Mouse (Mus musculus) embryo, embryonic 11.5 days (tissue): ENCODE measurements around the gene Olfr1048.
"Not testable (repeated sequence)": the region's sequence is repeated elsewhere in the genome, so short reads cannot be mapped to it uniquely, and the experiment has no call there.

Experiments used
- DNase-seq: peaks from one replicate; pipeline ENCODE4 v3.0.0-alpha.2; 2012; ENCODE audit warnings: low read depth, low spot score

Olfr1048 gene

GRCm38 (mm10) chr2:86240189-86240588 is at the start of gene Olfr1048:
Olfr1048 (minus strand) TSS chr2:86240289.
- DNase-seq = no peak

- DNase-seq = not testable (repeated sequence)
These were observed 38.9 kb upstream of the Olfr1048 start, which contains the start of gene Olfr1051 for GRCm38 (mm10) chr2:86278988-86279387. Olfr1051 (minus strand) TSS chr2:86279088.

DNA sequence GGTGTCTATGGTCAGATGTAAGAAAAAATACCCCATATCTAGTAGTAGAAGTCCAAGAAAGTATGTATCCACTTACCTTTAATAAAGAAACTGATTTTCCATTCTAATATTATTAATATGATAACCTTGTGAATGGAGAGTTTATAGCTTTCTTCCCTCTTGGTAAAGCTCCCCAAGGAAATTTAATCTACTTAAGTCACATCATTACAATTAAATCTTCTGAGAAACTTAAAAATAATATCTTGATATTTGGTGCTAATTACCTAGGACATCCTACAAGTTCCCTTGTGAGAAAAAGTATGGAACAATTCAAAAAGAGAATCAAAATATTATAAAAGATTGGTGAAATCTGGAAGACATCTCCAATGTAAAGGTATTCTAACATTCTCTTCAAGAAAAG is 18.1 kb upstream of the Olfr1048 start, which contains the start of gene Olfr1049:
Gene Olfr1049 (minus strand): TSS at position 101 of the 400 bp plus-strand sequence.
- not testable (repeated sequence) for DNase-seq

GRCm38 (mm10) chr2:86231301-86231700 is 8.8 kb downstream of the Olfr1048 start, which contains the start of gene Olfr1047:
Olfr1047 (minus strand) TSS chr2:86231401.
- no peak for DNase-seq

DNA sequence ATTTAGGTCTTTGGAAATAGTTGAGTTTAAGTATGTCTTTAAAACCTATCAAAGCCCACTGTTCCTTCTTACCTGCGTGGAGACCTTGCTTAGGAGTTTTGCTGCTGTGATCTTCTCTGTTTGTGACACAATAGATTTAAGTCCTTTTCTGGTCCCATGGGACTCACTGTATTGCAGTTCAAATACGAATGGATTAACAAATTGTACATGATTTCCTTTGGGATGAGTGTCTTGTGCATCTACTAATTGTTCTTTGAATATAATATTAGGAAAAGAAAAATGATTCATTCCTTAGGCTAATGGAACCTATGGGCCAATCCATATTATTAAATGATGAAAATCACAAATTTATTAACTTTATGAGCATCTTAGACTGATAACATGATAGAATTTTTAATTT is 20.9 kb downstream of the Olfr1048 start, which contains the start of gene Olfr1046:
Gene Olfr1046 (minus strand): TSS at position 101 of the 400 bp plus-strand sequence.
- no peak for DNase-seq

GRCm38 (mm10) chr2:86202909-86203308 is 37.2 kb downstream of the Olfr1048 start, which contains the start of gene Olfr1045:
Olfr1045 (minus strand) TSS chr2:86203009.
- DNase-seq = no peak

DNA sequence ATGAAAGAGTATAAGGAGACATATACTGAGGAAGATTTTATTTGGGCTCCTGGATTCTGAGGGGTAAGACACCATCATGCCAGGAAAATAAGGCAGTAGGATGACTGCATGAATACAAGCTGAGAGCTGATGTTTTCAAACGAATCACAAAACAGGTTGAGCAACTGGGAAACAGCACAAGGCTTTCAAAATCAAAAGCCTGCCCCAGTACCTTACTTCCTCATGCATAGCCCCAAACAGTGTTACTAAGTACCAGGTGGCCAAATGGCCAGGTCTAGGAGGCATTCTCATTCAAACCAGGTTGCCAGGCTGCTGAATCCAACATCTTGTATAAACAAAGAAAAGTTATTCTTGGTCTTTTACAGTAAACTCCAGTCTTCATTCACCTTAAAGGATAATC is 44.2 kb downstream of the Olfr1048 start:
- no peak for DNase-seq

DNA sequence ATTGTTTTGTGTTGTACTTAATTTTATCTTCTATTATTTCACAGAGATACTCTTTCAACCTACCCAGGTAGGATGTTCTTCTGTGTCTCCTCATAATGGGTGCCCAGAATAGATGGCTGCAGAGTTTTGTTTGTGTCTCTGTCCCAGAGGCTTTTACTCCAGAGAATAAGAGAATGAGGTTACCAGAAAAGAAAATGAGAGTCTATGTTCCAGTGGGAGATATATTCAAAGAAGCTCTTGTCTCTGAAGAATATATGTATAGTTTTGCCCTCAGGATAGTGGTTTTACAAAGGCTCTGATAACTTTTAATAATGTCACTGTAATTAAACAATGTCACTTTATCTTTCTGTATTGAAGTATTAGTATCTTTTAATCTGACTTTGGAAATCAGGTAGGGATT is 54.5 kb downstream of the Olfr1048 start, which contains the start of gene Olfr52:
Gene Olfr52 (minus strand): TSS at position 101 of the 400 bp plus-strand sequence.
- DNase-seq = no peak
